Mouse (Mus musculus): ENCODE results near the gene Arl4d.

- TF ChIP-seq POLR2A (IDR thresholded peaks at IDR 0.05; ENCODE audit: borderline replicate concordance, control insufficient read depth, low read depth, low read length) (no peak), CTCF (IDR thresholded peaks at IDR 0.05; ENCODE audit: control insufficient read depth, insufficient read depth, low read length) (no peak)
Measured at GRCm38 (mm10) chr11:101704081-101704480, 38.7 kb downstream of the Arl4d start.

Data from bone marrow, adult 2 months (tissue).